Mouse (Mus musculus) heart, adult 2 months (tissue): Measurements from ENCODE around the gene Atp11c. TPM values are rescaled to one million over a fixed set of nuclear protein-coding genes. Genes with fewer than 3 reads are reported as not detected.

Experiments
- DNase-seq, 2 experiments: peaks; one replicate each; pipeline ENCODE4 v3.0.0; 2021
- H3K27ac ChIP-seq: fragments of 200-600 bp; 2 replicates; pipeline ENCODE4 v1.8.1; 2022
- H3K27me3 ChIP-seq: fragments of 200-500 bp; 2 replicates; pipeline ENCODE4 v1.6.1; 2012; ENCODE audit warnings: mild to moderate bottlenecking, low read length, inconsistent platforms, mixed read lengths; ENCODE audit not compliant: control insufficient read depth, insufficient read depth
- H3K36me3 ChIP-seq: fragments of 200-500 bp; 2 replicates; pipeline ENCODE4 v1.6.1; 2012; ENCODE audit warnings: low read length, inconsistent platforms; ENCODE audit not compliant: control insufficient read depth, insufficient read depth
- H3K4me1 ChIP-seq: fragments of 200-500 bp; 2 replicates; pipeline ENCODE4 v1.6.1; 2011; ENCODE audit warnings: low read length; ENCODE audit not compliant: control insufficient read depth, insufficient read depth
- H3K4me3 ChIP-seq: fragments of 200-600 bp; 2 replicates; pipeline ENCODE4 v1.8.1; 2022
- H3K79me2 ChIP-seq: fragments of 200-500 bp; replicated peaks from 2 replicates; pipeline ENCODE4 v1.6.1; 2012; ENCODE audit warnings: mild to moderate bottlenecking, inconsistent platforms, low read length, moderate library complexity, mixed read lengths; ENCODE audit not compliant: control insufficient read depth, insufficient read depth
- H3K9ac ChIP-seq: fragments of 200-500 bp; 2 replicates; pipeline ENCODE4 v1.6.1; 2012; ENCODE audit warnings: low read depth, mild to moderate bottlenecking, control low read depth, inconsistent platforms, low read length, mixed read lengths
- CTCF ChIP-seq: fragments of 200-600 bp; IDR thresholded peaks from 2 replicates; pipeline ENCODE4 v1.8.1; 2022; ENCODE audit warnings: antibody characterized with exemption, mild to moderate bottlenecking, moderate library complexity
- EP300 ChIP-seq: fragments of 200-500 bp; IDR thresholded peaks from 2 replicates; pipeline ENCODE4 v1.6.1; 2011; ENCODE audit warnings: low read depth, low read length, control low read depth; ENCODE audit not compliant: insufficient read depth
- POLR2A ChIP-seq: fragments of 200-500 bp; IDR thresholded peaks from 2 replicates; pipeline ENCODE4 v1.6.1; 2011; ENCODE audit warnings: mild to moderate bottlenecking, low read depth, low read length, control low read depth; ENCODE audit not compliant: insufficient read depth
- WGBS: fragments of 180-500 bp; shearing (Covaris S2); methylation state at CpG from one replicate; pipeline ENCODE4 v1.1.7; 2018; 5-methylcytosine and 5-hydroxymethylcytosine counted together
- intact Hi-C: fragments of 180-260 bp; cut with DNase I; formaldehyde crosslinking; loops from one replicate; pipeline ENCODE4 v1.15.1; 2025
- polyA plus RNA-seq: library from polyadenylated mRNA; depleted of rRNA; stranded (reverse); fragments of >200 nt; gene quantifications from 2 replicates; pipeline ENCODE4 v1.2.3, GENCODE M21; 2012
- total RNA-seq, 2 experiments: library from RNA; stranded (reverse); gene quantifications; 2 replicates each; pipeline ENCODE4 v1.2.3; 2021

The Atp11c gene
- total and polyA plus RNA-seq, 3 experiments = 3.6 to 6.3 (median 5.8) TPM

- TF ChIP-seq POLR2A (peak; percentile 32; the same call in 1 of the 2 replicates), CTCF (no peak)
- Histone ChIP-seq H3K4me1 (no peaks in the 10 kb centered on the region; the same call in 1 of the 2 replicates), H3K36me3 (no peaks in the 10 kb centered on the region), H3K79me2 (0 out of 2 replicates have a peak, but pooled peaks cover 1% of the 10 kb centered on the region), H3K4me3 (peak overlapping the region; percentile 69), H3K27ac (peak overlapping the region; percentile 96), H3K27me3 (no peaks in the 10 kb centered on the region), H3K9ac (peak overlapping the region; percentile 97)
- DNase-seq = peak; percentile 82 to 86
- WGBS = 20% methylated on average over 48 of the region's 126 CpGs
- intact Hi-C loops = loop anchor here (2.0 to 5.0 kb wide), 2 partner anchors 157 to 391 kb away; no protein-coding TSS in a partner anchor
Observed at GRCm38 (mm10) chrX:60403764-60404667, 188.5 kb downstream of the Atp11c start.

DNA sequence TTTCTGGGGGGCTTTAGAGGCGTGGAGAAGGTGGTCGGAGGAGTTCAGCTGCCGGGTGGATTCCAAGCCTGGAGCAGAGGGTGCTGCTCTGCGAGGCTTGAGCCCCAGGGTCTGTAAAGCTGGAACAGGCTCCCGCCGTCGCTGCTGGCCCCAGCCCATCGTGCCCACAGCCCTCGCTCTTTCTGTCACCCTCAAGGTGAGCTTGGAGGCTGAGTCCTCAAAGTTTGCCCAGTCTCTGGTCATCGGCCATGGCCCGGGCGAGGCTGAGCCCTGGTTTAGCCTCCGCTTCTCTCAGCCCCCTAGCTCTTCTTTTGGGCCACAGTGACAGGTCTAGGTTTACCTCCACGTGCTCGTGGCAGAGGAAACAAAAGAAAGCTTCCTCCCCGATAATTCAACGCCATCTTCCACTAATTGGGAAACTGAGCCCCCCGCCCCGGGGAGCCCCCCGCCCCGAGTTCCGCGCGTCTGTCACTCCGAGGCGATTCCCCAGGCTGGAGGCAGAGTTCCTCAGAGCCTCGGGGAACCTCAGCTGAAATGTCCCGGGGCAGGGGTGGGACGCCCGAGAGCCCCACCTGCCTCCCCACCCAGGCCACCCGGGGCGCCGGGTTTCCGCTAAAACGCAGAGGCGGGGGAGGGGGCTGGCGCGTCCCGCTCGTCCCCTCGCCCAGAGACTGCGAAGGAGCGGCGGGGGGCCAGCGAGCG is 189.3 kb downstream of the Atp11c start:
- WGBS = 14% methylated on average over 45 of the region's 46 CpGs
- TF ChIP-seq EP300 = no peak
- peak; percentile 10 to 26 for DNase-seq
- intact Hi-C loops = loop anchor here (5.0 kb wide), 1 partner anchor 156 kb away; no protein-coding TSS in a partner anchor
- no peaks in the 10 kb centered on the region; the same call in 1 of the 2 replicates for H3K4me1 ChIP-seq
- H3K4me3 ChIP-seq = peak overlapping the region; percentile 66
- H3K27ac ChIP-seq = peak overlapping the region; percentile 69
- H3K27me3 ChIP-seq = no peaks in the 10 kb centered on the region
- H3K9ac ChIP-seq = peak overlapping the region; percentile 97
- H3K36me3 ChIP-seq = no peaks in the 10 kb centered on the region
- H3K79me2 ChIP-seq = 0 out of 2 replicates have a peak, but pooled peaks cover 1% of the 10 kb centered on the region

GRCm38 (mm10) chrX:60394292-60394691 is 198.2 kb downstream of the Atp11c start:
- TF ChIP-seq POLR2A = no peak
- TF ChIP-seq EP300 = no peak
- no peak for TF ChIP-seq CTCF
- Histone ChIP-seq H3K9ac (no peak overlapping the region), H3K27me3 (no peaks in the 10 kb centered on the region), H3K4me3 (no peak overlapping the region), H3K79me2 (no peaks in the 10 kb centered on the region), H3K4me1 (no peaks in the 10 kb centered on the region), H3K36me3 (no peaks in the 10 kb centered on the region), H3K27ac (no peak overlapping the region)
- intact Hi-C loops = no loop called here
- 51% methylated on average over 4 of the region's 4 CpGs for WGBS
- DNase-seq = no peak

GRCm38 (mm10) chrX:60386852-60387251 is 205.6 kb downstream of the Atp11c start:
- Histone ChIP-seq H3K4me3 (no peak overlapping the region), H3K79me2 (no peaks in the 10 kb centered on the region), H3K36me3 (no peaks in the 10 kb centered on the region), H3K9ac (no peak overlapping the region), H3K27ac (no peak overlapping the region), H3K27me3 (no peaks in the 10 kb centered on the region), H3K4me1 (no peaks in the 10 kb centered on the region)
- no peak for TF ChIP-seq POLR2A
- no peak for TF ChIP-seq EP300
- TF ChIP-seq CTCF = no peak
- DNase-seq = no peak
- WGBS = 75% methylated on average over 1 of the region's 1 CpGs
- intact Hi-C loops = no loop called here

GRCm38 (mm10) chrX:60381711-60382110 is 210.8 kb downstream of the Atp11c start:
- no peaks in the 10 kb centered on the region for H3K79me2 ChIP-seq
- no peak overlapping the region for H3K9ac ChIP-seq
- no peak overlapping the region for H3K4me3 ChIP-seq
- WGBS = 71% methylated on average over 2 of the region's 2 CpGs
- TF ChIP-seq CTCF = no peak
- TF ChIP-seq POLR2A = no peak
- no peak for TF ChIP-seq EP300
- no peaks in the 10 kb centered on the region for H3K36me3 ChIP-seq
- no peaks in the 10 kb centered on the region for H3K27me3 ChIP-seq
- no peaks in the 10 kb centered on the region for H3K4me1 ChIP-seq
- H3K27ac ChIP-seq = no peak overlapping the region
- intact Hi-C loops = no loop called here
- no peak for DNase-seq

- no peak overlapping the region for H3K4me3 ChIP-seq
- no peak overlapping the region for H3K9ac ChIP-seq
- intact Hi-C loops = no loop called here
- DNase-seq = no peak
- no peak for TF ChIP-seq EP300
- TF ChIP-seq POLR2A = no peak
- TF ChIP-seq CTCF = no peak
- no peaks in the 10 kb centered on the region for H3K4me1 ChIP-seq
- no peak overlapping the region for H3K27ac ChIP-seq
- no peaks in the 10 kb centered on the region for H3K27me3 ChIP-seq
- no peaks in the 10 kb centered on the region for H3K79me2 ChIP-seq
- no peaks in the 10 kb centered on the region for H3K36me3 ChIP-seq
Observed at GRCm38 (mm10) chrX:60380386-60380785, 212.1 kb downstream of the Atp11c start.
